Comparison of ENCODE assay signal across 25 mouse cellular contexts in the genomic region with DNA sequence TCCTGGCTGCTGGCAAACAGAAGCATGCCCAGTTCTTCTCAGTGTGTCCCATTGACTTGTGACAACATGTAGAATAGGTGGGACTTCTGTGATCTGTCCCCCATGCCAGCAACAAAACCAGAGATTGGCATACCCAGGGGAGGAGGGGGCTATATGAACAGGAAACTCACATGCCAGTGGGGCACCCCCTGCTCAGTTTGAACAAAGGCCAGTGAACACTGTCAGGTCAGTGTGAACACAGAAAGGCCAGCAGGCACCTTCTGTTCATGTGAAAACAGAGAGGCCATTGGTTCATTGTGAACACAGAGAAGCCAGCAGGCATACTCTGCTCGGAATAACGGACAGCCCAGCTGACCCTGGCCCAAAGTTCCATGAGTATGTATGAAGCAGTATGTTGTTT.
"Had no signal": no experiment of that assay in that cellular context is flagged by ENCODE, and none has a peak within 500 bp of the region (broad histone marks: within the 10 kb centered on the region; RNA-seq: fewer than 3 reads in every experiment).

No protein-coding gene starts in this region.

- H3K36me3 ChIP-seq: liver, embryonic 12.5 days; liver, embryonic 15.5 days had no signal

- DNase-seq: kidney, adult 11 months; kidney, adult 8-10 months; kidney, postnatal 10 days; kidney, postnatal 36 days; layer of hippocampus, postnatal 36 days; liver; lung, adult 2 months; lung, postnatal 14 days; midbrain, embryonic 14.5 days; right cerebral cortex, adult 18-20 months; right cerebral cortex, postnatal 14 days; right cerebral cortex, postnatal 4 days; thymus, adult 2 months; thymus, postnatal 14 days; thymus, postnatal 4 days had no signal

- H3K27me3 ChIP-seq: kidney, embryonic 15.5 days; limb, embryonic 13.5 days; neural tube, embryonic 12.5 days; neural tube, embryonic 15.5 days had no signal

- H3K27ac ChIP-seq: kidney, embryonic 15.5 days; limb, embryonic 10.5 days; limb, embryonic 13.5 days; liver, embryonic 12.5 days; liver, embryonic 15.5 days; midbrain, embryonic 10.5 days; neural tube, embryonic 12.5 days; neural tube, embryonic 15.5 days; stomach, postnatal 0 days had no signal

- ATAC-seq: liver, embryonic 12.5 days had no signal

- H3K9ac ChIP-seq: kidney, embryonic 15.5 days; limb, embryonic 13.5 days; liver, embryonic 12.5 days; liver, embryonic 15.5 days; neural tube, embryonic 12.5 days; neural tube, embryonic 15.5 days had no signal

- H3K4me1 ChIP-seq: limb, embryonic 10.5 days; limb, embryonic 13.5 days; liver, embryonic 12.5 days; liver, embryonic 15.5 days had no signal

- H3K9me3 ChIP-seq: kidney, embryonic 15.5 days; limb, embryonic 10.5 days; limb, embryonic 13.5 days; liver, embryonic 12.5 days; liver, embryonic 15.5 days; megakaryocyte, embryonic 14.5 days; midbrain, embryonic 10.5 days; neural tube, embryonic 12.5 days; neural tube, embryonic 15.5 days had no signal

- H3K4me3 ChIP-seq: kidney, embryonic 15.5 days; limb, embryonic 10.5 days; limb, embryonic 13.5 days; liver, embryonic 12.5 days; liver, embryonic 15.5 days; megakaryocyte, embryonic 14.5 days; midbrain, embryonic 10.5 days; neural tube, embryonic 12.5 days; neural tube, embryonic 15.5 days had no signal

- H3K4me2 ChIP-seq: kidney, embryonic 15.5 days; limb, embryonic 13.5 days; liver, embryonic 12.5 days; liver, embryonic 15.5 days; neural tube, embryonic 12.5 days; neural tube, embryonic 15.5 days had no signal
